Mouse (Mus musculus) CH12.LX (cell line): ENCODE results near the gene Col16a1.

Source experiments
- CTCF ChIP-seq, 2 experiments: IDR thresholded peaks in 1 of 2; conservative IDR thresholded peaks in 1 of 2; 2 replicates each; pipeline ENCODE4 v1.5.1; 2011 to 2012; ENCODE audit warnings: low read depth in 2 of 2, low read length in 2 of 2, improper control_type of control experiment in 1 of 2, inconsistent platforms in 1 of 2, mild to moderate bottlenecking in 1 of 2, moderate library complexity in 1 of 2
- ETS1 ChIP-seq: conservative IDR thresholded peaks from 2 replicates; pipeline ENCODE4 v1.6.1; 2012; ENCODE audit warnings: low read depth, mild to moderate bottlenecking, inconsistent platforms, low read length, improper control_type of control experiment, moderate library complexity
- GABPA ChIP-seq: IDR thresholded peaks from 2 replicates; pipeline ENCODE4 v1.6.1; 2012; ENCODE audit warnings: low read depth, low read length, improper control_type of control experiment, inconsistent platforms; ENCODE audit not compliant: insufficient replicate concordance
- MEF2A ChIP-seq: IDR thresholded peaks from 2 replicates; pipeline ENCODE4 v1.6.1; 2014; ENCODE audit warnings: low read depth, mild to moderate bottlenecking, inconsistent platforms, low read length, improper control_type of control experiment, borderline replicate concordance
- NRF1 ChIP-seq: IDR thresholded peaks from 2 replicates; pipeline ENCODE4 v1.6.1; 2014; ENCODE audit warnings: low read depth, mild to moderate bottlenecking, inconsistent platforms, low read length, improper control_type of control experiment, moderate library complexity
- POLR2A ChIP-seq: IDR thresholded peaks from 2 replicates; pipeline ENCODE4 v1.6.1; 2011; ENCODE audit warnings: low read depth, mild to moderate bottlenecking, improper control_type of control experiment, low read length
- RCOR1 ChIP-seq: conservative IDR thresholded peaks from 2 replicates; pipeline ENCODE4 v1.6.1; 2012; ENCODE audit warnings: low read depth, mild to moderate bottlenecking, inconsistent platforms, low read length, improper control_type of control experiment
- SMC3 ChIP-seq: IDR thresholded peaks from 2 replicates; pipeline ENCODE4 v1.6.1; 2011; ENCODE audit warnings: low read depth, low read length, improper control_type of control experiment

- TF ChIP-seq ETS1 (no peak), CTCF (conservative IDR thresholded peaks at IDR 0.05 in 1 of 2, IDR thresholded peaks at IDR 0.05 in 1 of 2; ENCODE audit: low read depth in 2 of 2, low read length in 2 of 2) (peak; percentile 32 to 40; a peak in 3 of 4 replicates), POLR2A (no peak), RCOR1 (no peak), MEF2A (no peak), SMC3 (no peak; the same call in 1 of the 2 replicates), NRF1 (no peak), GABPA (no peak)
These were observed 4.6 kb downstream of the Col16a1 start for GRCm38 (mm10) chr4:130052283-130052682.
